Mouse (Mus musculus) heart, adult 11 months (tissue): ENCODE data around the gene Sds.

Source experiments
- DNase-seq: peaks from one replicate; pipeline ENCODE4 v3.0.0; 2022

The Sds gene

GRCm38 (mm10) chr5:120440733-120441132 is 35.6 kb upstream of the Sds start:
- peak; percentile 94 for DNase-seq

DNA sequence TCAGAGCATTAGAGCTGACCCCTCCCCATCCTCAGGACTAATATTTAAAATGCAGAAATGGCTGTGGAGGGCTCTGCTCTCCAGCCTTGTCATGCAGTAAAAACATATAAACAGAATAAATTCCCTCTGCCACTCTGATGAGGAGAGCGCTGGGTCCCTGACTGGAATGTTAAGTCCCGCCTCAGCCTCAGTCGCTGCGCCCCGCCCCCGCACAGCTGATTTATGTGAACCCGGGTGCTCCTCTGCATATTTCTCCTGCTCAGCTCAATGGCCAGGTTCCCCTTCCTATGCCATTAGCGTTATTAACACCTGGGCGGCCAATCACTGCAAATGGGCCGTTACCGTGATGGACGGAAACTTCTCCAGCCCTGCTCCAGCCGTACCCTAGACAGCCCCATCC is 29.0 kb upstream of the Sds start:
- DNase-seq: no peak

DNA sequence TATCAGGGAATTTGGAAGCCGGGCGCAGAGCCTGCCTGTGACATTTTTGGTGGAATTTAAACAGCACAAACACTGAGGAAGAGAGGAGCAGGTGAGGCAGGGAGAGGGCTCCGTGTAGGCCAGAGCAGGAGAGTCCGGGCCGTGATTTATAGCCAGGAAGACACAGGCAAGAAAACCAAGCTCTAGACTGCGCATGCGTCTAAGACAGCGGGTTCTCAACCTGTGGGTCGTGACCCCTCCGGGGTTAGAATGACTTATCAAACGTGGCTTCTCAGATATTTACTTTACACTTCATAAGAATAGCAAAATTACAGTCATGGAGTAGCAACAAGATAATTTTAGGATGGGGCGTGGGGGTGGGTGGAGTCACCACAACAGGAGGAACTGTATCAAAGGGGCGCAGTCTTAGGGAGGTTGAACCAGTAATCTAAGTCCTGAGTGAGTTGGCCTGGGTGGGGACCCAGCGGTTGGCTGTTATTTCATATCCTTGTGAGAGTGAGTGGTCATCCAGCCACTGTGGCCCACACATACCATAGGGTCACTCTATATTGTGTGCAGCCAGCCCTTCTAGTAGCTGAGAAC is 21.5 kb upstream of the Sds start:
- DNase-seq: no peak

GRCm38 (mm10) chr5:120456253-120456652 is 20.1 kb upstream of the Sds start:
- no peak for DNase-seq

DNA sequence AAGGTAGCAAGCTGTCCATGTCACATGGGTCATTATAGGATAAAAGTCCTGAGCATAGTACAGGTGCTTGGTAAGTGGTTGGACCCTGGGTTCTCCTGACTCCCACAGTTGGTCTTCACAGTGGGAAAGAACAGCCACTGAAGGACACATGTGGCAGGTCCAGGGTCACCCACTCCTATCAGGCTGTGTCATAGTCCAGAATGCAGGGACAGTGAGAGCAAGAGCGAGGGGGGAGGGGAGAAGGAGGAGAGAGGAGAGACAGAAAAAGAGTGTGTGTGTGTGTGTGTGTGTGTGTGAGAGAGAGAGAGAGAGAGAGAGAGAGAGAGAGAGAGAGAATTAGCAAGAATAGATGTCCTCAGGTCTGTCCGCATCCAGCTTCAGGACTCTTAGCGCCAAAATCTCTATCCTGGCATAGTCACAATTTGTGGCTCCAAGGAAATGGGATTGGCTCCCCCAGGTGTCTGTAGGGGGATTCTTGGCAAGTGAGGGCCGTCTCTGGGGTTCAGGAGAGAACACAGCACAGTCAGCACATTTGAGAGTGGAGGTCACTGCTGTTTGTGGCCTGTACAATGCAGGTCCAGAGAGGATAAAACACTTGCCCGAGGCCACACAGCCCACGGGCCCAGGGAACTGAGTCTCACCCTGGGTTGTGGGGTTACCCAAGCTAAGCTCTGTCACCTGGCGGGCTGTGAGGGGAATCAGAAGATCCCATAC is 19.3 kb upstream of the Sds start:
- DNase-seq: no peak

DNA sequence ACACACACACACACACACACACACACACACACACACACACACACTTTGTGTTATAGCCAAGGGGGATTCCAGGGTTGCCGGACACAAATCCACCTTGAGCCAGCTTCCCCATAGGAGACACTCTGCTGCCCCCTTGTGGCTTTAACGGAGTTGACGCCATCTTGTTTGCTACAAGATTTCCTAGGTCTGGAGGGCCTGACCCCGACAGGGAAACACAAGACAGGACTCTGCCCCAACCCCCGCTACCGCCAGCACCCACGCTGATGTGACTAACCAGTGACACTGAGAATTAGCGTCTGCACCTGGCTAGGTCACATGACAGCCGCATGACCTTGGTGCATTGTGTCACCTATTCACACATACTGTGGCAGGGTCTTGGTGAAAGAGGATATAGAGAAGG is 18.7 kb upstream of the Sds start:
- DNase-seq: no peak

GRCm38 (mm10) chr5:120459133-120459532 is 17.2 kb upstream of the Sds start:
- DNase-seq: no peak

GRCm38 (mm10) chr5:120461902-120462301 is 14.4 kb upstream of the Sds start:
- DNase-seq: no peak

GRCm38 (mm10) chr5:120464321-120464720 is 12.0 kb upstream of the Sds start:
- no peak for DNase-seq

DNA sequence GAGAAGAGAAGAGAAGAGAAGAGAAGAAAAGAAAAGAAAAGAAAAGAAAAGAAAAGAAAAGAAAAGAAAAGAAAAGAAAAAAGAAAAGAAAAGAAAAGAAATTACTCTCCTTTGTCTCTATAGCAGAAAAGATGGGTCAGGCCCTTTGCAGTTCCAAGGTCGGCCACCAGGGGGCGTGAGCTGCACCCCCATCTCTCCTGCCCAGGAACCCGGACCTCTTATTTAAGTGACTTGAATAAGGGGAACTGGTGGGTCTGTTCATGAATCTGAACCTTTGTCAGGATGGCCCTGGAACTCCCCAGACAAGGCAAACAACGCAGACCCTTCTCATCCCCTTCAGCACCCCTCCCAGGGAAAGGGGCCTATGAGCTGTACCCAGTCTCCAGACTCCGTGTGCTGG is 11.3 kb upstream of the Sds start:
- no peak for DNase-seq

DNA sequence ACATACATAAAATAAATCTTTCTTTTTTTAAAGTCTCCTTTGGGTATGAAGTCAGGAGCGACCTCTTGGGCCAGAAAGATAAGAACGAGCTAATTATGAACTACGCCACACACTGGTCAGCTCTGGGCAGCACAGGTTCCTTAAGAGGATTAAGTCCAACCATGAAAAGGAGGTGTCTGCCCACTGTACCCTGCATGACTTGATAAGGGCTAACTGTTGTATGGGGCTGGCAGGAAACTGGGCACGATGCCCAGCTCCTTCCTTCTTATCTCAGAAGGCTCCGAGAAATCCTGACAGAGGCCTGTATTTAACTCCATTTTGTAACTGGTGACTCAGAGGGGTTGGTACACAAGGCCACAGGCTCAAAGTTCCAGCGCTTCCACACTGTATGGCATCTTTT is 10.5 kb upstream of the Sds start:
- DNase-seq: peak; percentile 96

DNA sequence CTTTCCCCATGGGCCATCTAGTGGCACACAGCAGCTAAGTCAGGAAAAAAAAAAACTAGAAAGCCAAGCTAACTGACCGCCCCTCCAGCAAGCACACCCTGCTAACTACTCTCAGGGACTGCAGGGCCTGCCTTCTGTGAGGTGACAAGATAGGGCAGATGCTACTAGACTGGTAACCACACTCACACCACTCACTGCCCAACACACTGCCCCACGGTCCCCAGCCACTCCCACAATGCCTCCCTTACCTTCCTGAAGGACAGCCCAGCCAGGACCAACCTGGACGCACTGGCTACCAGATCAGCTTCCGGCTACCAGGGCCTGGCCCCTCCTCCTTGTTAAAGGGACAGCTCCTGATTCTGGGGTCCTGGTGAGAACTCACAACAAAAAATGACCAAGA is 9.3 kb upstream of the Sds start:
- DNase-seq: no peak

GRCm38 (mm10) chr5:120468336-120468735 is 8.0 kb upstream of the Sds start:
- no peak for DNase-seq

DNA sequence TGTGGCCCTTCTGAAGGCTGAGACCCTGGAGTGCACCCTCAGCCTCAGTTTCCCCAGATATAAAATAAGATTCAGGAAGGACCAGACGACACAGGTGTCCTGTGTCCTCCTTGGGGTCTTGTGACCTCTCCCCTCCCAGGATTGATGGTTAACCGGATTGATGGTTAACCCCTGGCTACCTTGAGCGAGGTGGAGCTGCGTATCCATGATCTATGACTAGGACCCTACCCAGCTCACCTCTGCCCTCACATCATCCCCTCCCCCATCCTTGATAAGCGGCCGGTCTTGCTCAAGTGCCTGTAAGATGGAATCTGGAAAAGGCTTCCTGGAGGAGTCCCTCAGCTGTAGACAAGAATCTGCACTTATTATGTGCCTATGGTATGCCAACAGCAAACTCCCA is 7.5 kb upstream of the Sds start:
- no peak for DNase-seq

GRCm38 (mm10) chr5:120471538-120471937 is 4.8 kb upstream of the Sds start:
- no peak for DNase-seq

DNA sequence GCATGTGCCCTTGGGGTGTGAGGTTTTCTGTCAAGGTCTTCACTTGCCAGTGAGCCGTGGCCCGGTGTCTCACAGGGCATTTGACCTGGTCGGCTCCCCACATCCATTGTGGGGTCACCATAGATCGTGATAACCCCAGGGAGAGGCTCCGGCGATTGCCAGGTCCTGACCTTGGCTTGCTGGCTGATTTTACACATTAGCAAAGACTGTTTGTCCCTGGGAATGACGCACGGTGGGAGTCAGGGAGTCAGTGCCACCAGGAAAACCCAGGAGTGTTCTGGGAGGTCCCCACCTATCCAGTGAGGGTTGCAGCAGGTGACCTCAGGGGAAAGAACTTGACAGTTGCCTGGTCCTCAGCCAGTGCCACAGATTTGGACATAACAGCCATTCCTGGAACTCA is 3.6 kb upstream of the Sds start, which contains the start of gene Sdsl:
Gene Sdsl, minus strand, starts transcription at position 41 of the 400 bp plus-strand sequence.
- DNase-seq: no peak

DNA sequence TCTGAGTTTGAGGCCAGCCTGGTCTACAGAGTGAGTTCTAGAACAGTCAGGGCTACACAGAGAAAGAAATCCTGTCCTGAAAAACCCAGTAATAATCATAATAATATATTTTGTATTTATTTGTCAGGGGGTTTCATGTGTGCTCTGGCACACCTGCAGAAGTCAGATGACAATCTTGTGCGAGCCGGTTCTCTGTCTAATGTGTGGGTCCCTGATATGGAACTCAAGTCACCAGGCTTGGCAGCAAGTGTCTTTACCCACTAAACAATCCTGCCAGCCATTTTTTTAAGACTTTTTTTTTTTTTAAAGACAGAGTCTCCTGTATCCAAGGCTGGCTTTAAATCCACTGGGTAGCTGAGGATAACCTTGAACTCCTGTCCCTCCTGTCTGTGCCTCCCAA is 3.0 kb upstream of the Sds start:
- DNase-seq: no peak

- peak; percentile 85 for DNase-seq
Observed at GRCm38 (mm10) chr5:120475861-120476260, 465 bp upstream of the Sds start.

- no peak for DNase-seq
Observed at GRCm38 (mm10) chr5:120477993-120478392, 1.7 kb downstream of the Sds start.

DNA sequence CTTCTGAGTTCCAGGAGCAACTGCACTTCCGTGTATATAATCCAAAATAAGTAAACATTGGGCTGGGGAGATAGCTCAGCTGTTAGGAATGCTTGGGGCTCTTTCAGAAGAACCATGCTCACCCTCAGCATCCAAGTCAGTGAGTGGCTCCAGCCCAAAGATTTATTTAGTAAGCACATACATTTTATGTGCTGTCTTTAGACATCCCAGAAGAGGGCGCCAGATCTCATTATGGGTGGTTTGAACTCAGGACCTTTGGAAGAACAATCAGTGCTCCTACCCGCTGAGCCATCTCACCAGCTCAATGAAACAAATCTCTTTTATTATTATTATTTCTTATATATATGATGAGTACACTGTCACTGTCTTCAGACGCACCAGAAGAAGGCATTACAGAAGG is 3.2 kb downstream of the Sds start:
- no peak for DNase-seq

DNA sequence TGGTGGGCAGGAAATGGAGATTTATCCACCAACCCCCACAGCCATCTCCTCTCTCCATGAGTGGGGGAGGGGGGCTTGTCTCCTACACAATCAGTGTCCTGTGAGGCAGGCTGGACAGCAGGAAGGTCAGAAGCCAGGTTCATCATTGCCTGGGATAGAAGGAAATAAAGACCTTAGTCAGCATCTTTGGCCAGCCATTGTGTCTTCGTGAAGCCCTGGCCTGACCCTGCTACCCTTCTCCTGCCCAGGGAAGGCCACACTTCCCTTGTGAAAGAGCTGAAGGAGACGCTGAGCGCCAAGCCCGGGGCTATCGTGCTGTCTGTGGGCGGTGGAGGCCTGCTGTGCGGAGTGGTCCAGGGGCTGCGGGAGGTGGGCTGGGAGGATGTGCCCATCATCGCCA is 4.9 kb downstream of the Sds start:
- DNase-seq: no peak

GRCm38 (mm10) chr5:120483399-120483798 is 7.1 kb downstream of the Sds start:
- peak; percentile 88 for DNase-seq

GRCm38 (mm10) chr5:120487844-120488243 is 11.5 kb downstream of the Sds start:
- no peak for DNase-seq

DNA sequence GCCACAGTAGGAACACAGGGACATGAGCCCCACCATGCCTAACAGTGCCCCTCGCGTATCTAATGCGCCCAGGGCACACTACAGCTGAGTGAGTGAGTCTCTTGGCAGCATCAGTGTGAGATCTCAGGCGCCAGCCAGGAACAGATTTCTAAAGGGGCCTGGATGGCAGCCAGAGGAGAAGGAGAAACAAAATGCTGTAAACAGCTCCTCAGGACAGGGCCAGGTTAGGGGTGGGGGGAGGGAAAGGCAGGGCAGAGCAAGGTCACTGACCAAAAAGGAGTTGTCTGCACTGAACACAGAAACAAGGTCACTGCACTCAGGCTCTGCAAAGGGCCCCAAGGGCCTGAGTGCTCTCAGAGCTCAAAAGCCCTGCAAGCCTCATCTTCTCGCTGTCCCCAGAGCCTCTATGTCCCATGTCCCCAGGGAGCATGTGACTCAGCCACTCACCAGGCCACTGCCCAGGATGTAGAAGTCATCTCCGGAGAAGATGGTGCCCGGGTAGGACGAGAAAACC is 14.4 kb downstream of the Sds start:
- peak; percentile 94 for DNase-seq

DNA sequence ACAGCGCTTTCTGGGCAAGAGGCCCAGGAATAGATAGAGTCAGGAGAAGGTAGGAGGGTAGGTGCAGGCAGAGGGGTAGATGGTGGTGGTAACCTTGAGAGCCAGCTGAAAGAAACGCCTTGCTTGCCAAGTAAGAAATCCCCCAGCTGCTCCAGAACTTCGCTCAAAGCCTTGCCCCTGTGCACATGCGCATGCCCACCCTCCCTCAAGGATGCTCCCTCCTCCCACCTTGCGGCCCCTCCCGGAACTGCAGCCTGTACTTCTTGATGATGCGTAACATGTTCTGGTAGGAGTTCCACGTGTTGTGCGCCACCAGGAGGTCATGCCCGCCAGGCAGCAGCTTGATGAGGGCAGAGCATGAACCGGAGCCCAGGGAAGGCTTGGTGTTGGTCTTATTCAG is 16.1 kb downstream of the Sds start:
- DNase-seq: no peak
